Mouse (Mus musculus) hindbrain, embryonic 16.5 days (tissue): ENCODE data around the gene Smco3. TPM values are rescaled to one million over a fixed set of nuclear protein-coding genes. Genes with fewer than 3 reads are reported as not detected.
"Not testable (repeated sequence)": the region's sequence is repeated elsewhere in the genome, so short reads cannot be mapped to it uniquely, and the experiment has no call there.

ENCODE experiments used
- ATAC-seq: fragments of 200-750 bp; cut with Nextera tagmentation; 2 replicates; pipeline ENCODE4 v1.8.0; 2017; ENCODE audit warnings: moderate TSS enrichment, moderate library complexity
- H3K27ac ChIP-seq: fragments of 300-500 bp; sonication (generic); 2 replicates; pipeline ENCODE4 v1.5.1; 2014; ENCODE audit warnings: low read depth, mild to moderate bottlenecking, control low read depth, low read length, moderate library complexity
- H3K27me3 ChIP-seq: fragments of 300-500 bp; sonication (generic); replicated peaks from 2 replicates; pipeline ENCODE4 v1.6.1; 2014; ENCODE audit warnings: low read length; ENCODE audit not compliant: control insufficient read depth, insufficient read depth
- H3K36me3 ChIP-seq: fragments of 300-500 bp; sonication (generic); 2 replicates; pipeline ENCODE4 v1.6.1; 2014; ENCODE audit warnings: mild to moderate bottlenecking, low read length, moderate library complexity, mixed read lengths; ENCODE audit not compliant: control insufficient read depth, insufficient read depth
- H3K4me1 ChIP-seq: fragments of 300-500 bp; sonication (generic); 2 replicates; pipeline ENCODE4 v1.6.1; 2014; ENCODE audit warnings: low read depth, low read length; ENCODE audit not compliant: control insufficient read depth, insufficient read depth
- H3K4me2 ChIP-seq: fragments of 300-500 bp; sonication (generic); 2 replicates; pipeline ENCODE4 v1.6.1; 2014; ENCODE audit warnings: mild to moderate bottlenecking, low read length, control low read depth, moderate library complexity
- H3K4me3 ChIP-seq: fragments of 300-500 bp; sonication (generic); 2 replicates; pipeline ENCODE4 v1.5.1; 2014; ENCODE audit warnings: mild to moderate bottlenecking, low read length, control low read depth, moderate library complexity
- H3K9ac ChIP-seq: fragments of 300-500 bp; sonication (generic); 2 replicates; pipeline ENCODE4 v1.6.1; 2014; ENCODE audit warnings: low read depth, mild to moderate bottlenecking, control low read depth, low read length, moderate library complexity
- H3K9me3 ChIP-seq: fragments of 300-500 bp; sonication (generic); 2 replicates; pipeline ENCODE4 v1.6.1; 2014; ENCODE audit warnings: mild to moderate bottlenecking, low read length, moderate library complexity; ENCODE audit not compliant: control insufficient read depth
- WGBS: fragments of 180-500 bp; shearing (Covaris S2); extraction: QIAGEN DNeasy Blood & Tissue Kit; methylation state at CpG from one replicate; pipeline ENCODE4 v1.1.7; 2014; 5-methylcytosine and 5-hydroxymethylcytosine counted together
- polyA plus RNA-seq: library from polyadenylated mRNA; unstranded; fragments of >200 nt; fragmentation: Nextera tagmentation; extraction: Ambion mirVana; gene quantifications from 2 replicates; pipeline ENCODE4 v1.2.1, GENCODE M21; 2015

Smco3 gene
- polyA plus RNA-seq, 1 experiment from 2014 or later: 2.2 TPM

- no peak for ATAC-seq
- Histone ChIP-seq H3K4me2 (no peak overlapping the region), H3K9me3 (no peaks in the 10 kb centered on the region), H3K36me3 (no peaks in the 10 kb centered on the region), H3K9ac (no peak overlapping the region), H3K4me1 (peaks cover 26% of the 10 kb centered on the region), H3K4me3 (no peak overlapping the region), H3K27ac (no peak overlapping the region), H3K27me3 (no peaks in the 10 kb centered on the region)
- WGBS: 88% methylated on average over 1 of the region's 1 CpGs
Observed at GRCm38 (mm10) chr6:136805409-136805775, 29.9 kb downstream of the Smco3 start.

- no peaks in the 10 kb centered on the region for H3K9me3 ChIP-seq
- peaks cover 25% of the 10 kb centered on the region for H3K4me1 ChIP-seq
- peak overlapping the region; percentile 100 for H3K27ac ChIP-seq
- 33% methylated on average over 9 of the region's 9 CpGs for WGBS
- H3K27me3 ChIP-seq: no peaks in the 10 kb centered on the region
- peak overlapping the region; percentile 91 for H3K4me2 ChIP-seq
- no peak for ATAC-seq
- H3K36me3 ChIP-seq: no peaks in the 10 kb centered on the region
- no peak overlapping the region for H3K9ac ChIP-seq
- H3K4me3 ChIP-seq: peak overlapping the region; percentile 74
Observed at GRCm38 (mm10) chr6:136804705-136805408, 30.4 kb downstream of the Smco3 start.

- Histone ChIP-seq H3K9me3 (no peaks in the 10 kb centered on the region), H3K27ac (peak within 1 kb of the TSS; percentile 100), H3K27me3 (no peaks in the 10 kb centered on the region), H3K36me3 (no peaks in the 10 kb centered on the region), H3K4me3 (peak within 1 kb of the TSS; percentile 74), H3K4me2 (peak within 1 kb of the TSS; percentile 91), H3K9ac (peak within 1 kb of the TSS; percentile 92), H3K4me1 (peaks cover 19% of the 10 kb centered on the region)
- 0% methylated on average over 50 of the region's 50 CpGs for WGBS
- ATAC-seq: peak; percentile 74
Observed at GRCm38 (mm10) chr6:136803739-136804633, 31.3 kb downstream of the Smco3 start, which contains the start of gene Hist4h4. TSS of gene Hist4h4 (minus strand) at chr6:136804415.

GRCm38 (mm10) chr6:136803093-136803738 lies 32.0 kb downstream of the Smco3 start:
- H3K27ac ChIP-seq: peak overlapping the region; percentile 100
- peak; percentile 12; the same call in 1 of the 2 replicates for ATAC-seq
- peak overlapping the region; percentile 91 for H3K4me2 ChIP-seq
- H3K27me3 ChIP-seq: no peaks in the 10 kb centered on the region
- H3K9ac ChIP-seq: peak overlapping the region; percentile 92
- WGBS: 21% methylated on average over 12 of the region's 12 CpGs
- H3K4me3 ChIP-seq: peak overlapping the region; percentile 74
- H3K9me3 ChIP-seq: no peaks in the 10 kb centered on the region
- H3K36me3 ChIP-seq: no peaks in the 10 kb centered on the region
- peaks cover 15% of the 10 kb centered on the region for H3K4me1 ChIP-seq

GRCm38 (mm10) chr6:136801274-136801673 lies 34.0 kb downstream of the Smco3 start:
- ATAC-seq: no peak
- no peak overlapping the region for H3K9ac ChIP-seq
- H3K36me3 ChIP-seq: no peaks in the 10 kb centered on the region
- no peak overlapping the region for H3K4me3 ChIP-seq
- no peaks in the 10 kb centered on the region for H3K27me3 ChIP-seq
- H3K9me3 ChIP-seq: no peaks in the 10 kb centered on the region
- H3K4me1 ChIP-seq: peaks cover 11% of the 10 kb centered on the region
- no peak overlapping the region for H3K4me2 ChIP-seq
- H3K27ac ChIP-seq: no peak overlapping the region
- WGBS: 87% methylated on average over 6 of the region's 6 CpGs

GRCm38 (mm10) chr6:136800710-136801109 lies 34.5 kb downstream of the Smco3 start:
- H3K9me3 ChIP-seq: no peaks in the 10 kb centered on the region
- ATAC-seq: no peak
- H3K4me1 ChIP-seq: peaks cover 11% of the 10 kb centered on the region
- H3K4me3 ChIP-seq: no peak overlapping the region
- no peak overlapping the region for H3K4me2 ChIP-seq
- WGBS: 92% methylated on average over 8 of the region's 8 CpGs
- H3K27me3 ChIP-seq: no peaks in the 10 kb centered on the region
- H3K9ac ChIP-seq: no peak overlapping the region
- H3K36me3 ChIP-seq: no peaks in the 10 kb centered on the region
- no peak overlapping the region for H3K27ac ChIP-seq

GRCm38 (mm10) chr6:136797874-136798693 lies 37.2 kb downstream of the Smco3 start:
- H3K27me3 ChIP-seq: not testable (repeated sequence)

GRCm38 (mm10) chr6:136795850-136796249 lies 39.4 kb downstream of the Smco3 start:
- H3K4me1 ChIP-seq: peaks cover 9% of the 10 kb centered on the region

More at GRCm38 (mm10) chr6:136797874-136798693, 37.2 kb downstream of the Smco3 start:
- not testable (repeated sequence) for H3K4me3 ChIP-seq, H3K9ac ChIP-seq, H3K4me2 ChIP-seq, H3K36me3 ChIP-seq, H3K9me3 ChIP-seq, ATAC-seq, H3K27ac ChIP-seq
- H3K4me1 ChIP-seq: peaks cover 12% of the 10 kb centered on the region
- WGBS: 86% methylated on average over 3 of the region's 3 CpGs

More at GRCm38 (mm10) chr6:136795850-136796249, 39.4 kb downstream of the Smco3 start:
- no peak overlapping the region for H3K27ac ChIP-seq
- 56% methylated on average over 6 of the region's 6 CpGs for WGBS
- H3K4me2 ChIP-seq: no peak overlapping the region
- H3K27me3 ChIP-seq: no peaks in the 10 kb centered on the region
- no peaks in the 10 kb centered on the region for H3K36me3 ChIP-seq
- H3K4me3 ChIP-seq: no peak overlapping the region
- H3K9me3 ChIP-seq: no peaks in the 10 kb centered on the region
- no peak overlapping the region for H3K9ac ChIP-seq
- no peak for ATAC-seq
